Mouse (Mus musculus): Measurements from ENCODE around the gene Phactr1. TPM values are rescaled to one million over a fixed set of nuclear protein-coding genes. Genes with fewer than 3 reads are reported as not detected.

Gene Phactr1
- polyA plus RNA-seq, 1 experiment: not detected

GRCm38 (mm10) chr13:43123895-43124682, 443.7 kb downstream of the Phactr1 start:
- H3ac ChIP-seq (ENCODE audit: control insufficient read depth, insufficient read length): no peak overlapping the region
- H3K27me3 ChIP-seq (ENCODE audit: control insufficient read depth, insufficient read depth, insufficient read length): peaks cover 11% of the 10 kb centered on the region
- no peaks in the 10 kb centered on the region for H3K36me3 ChIP-seq (ENCODE audit: control insufficient read depth, insufficient read depth)
- no peak overlapping the region for H3K4me3 ChIP-seq
- TF ChIP-seq CEBPB (IDR thresholded peaks at IDR 0.05; ENCODE audit: insufficient read depth, poor library complexity, severe bottlenecking) (no peak), TCF12 (IDR thresholded peaks at IDR 0.05; ENCODE audit: insufficient read depth, poor library complexity, severe bottlenecking) (no peak), SRF (IDR thresholded peaks at IDR 0.05; ENCODE audit: control insufficient read depth, insufficient read length, low read depth) (no peak), E2F4 (IDR thresholded peaks at IDR 0.05; ENCODE audit: insufficient read depth) (no peak), USF1 (IDR thresholded peaks at IDR 0.05; ENCODE audit: low read depth) (no peak)
- no peaks in the 10 kb centered on the region for H3K79me2 ChIP-seq (ENCODE audit: control insufficient read depth, insufficient read depth)
- H3K4me2 ChIP-seq (ENCODE audit: low read depth): no peak overlapping the region

GRCm38 (mm10) chr13:43124683-43125074, 444.3 kb downstream of the Phactr1 start:
- peaks cover 11% of the 10 kb centered on the region for H3K27me3 ChIP-seq (ENCODE audit: control insufficient read depth, insufficient read depth, insufficient read length)
- no peaks in the 10 kb centered on the region for H3K79me2 ChIP-seq (ENCODE audit: control insufficient read depth, insufficient read depth)
- no peaks in the 10 kb centered on the region for H3K36me3 ChIP-seq (ENCODE audit: control insufficient read depth, insufficient read depth)
- H3K4me2 ChIP-seq (ENCODE audit: low read depth): no peak overlapping the region
- TF ChIP-seq E2F4 (IDR thresholded peaks at IDR 0.05; ENCODE audit: insufficient read depth): no peak
- TF ChIP-seq CEBPB (IDR thresholded peaks at IDR 0.05; ENCODE audit: insufficient read depth, poor library complexity, severe bottlenecking): no peak
- no peak for TF ChIP-seq MYOG (IDR thresholded peaks at IDR 0.05; ENCODE audit: control insufficient read depth in 1 of 3, insufficient read depth in 1 of 3, insufficient read length in 2 of 3, low read depth in 2 of 3)
- no peak for TF ChIP-seq TCF12 (IDR thresholded peaks at IDR 0.05; ENCODE audit: insufficient read depth, poor library complexity, severe bottlenecking)
- TF ChIP-seq MYOD1 (IDR thresholded peaks at IDR 0.05; ENCODE audit: control insufficient read depth in 1 of 3, insufficient read length in 2 of 3, low read depth in 2 of 3): no peak
- TF ChIP-seq REST (IDR thresholded peaks at IDR 0.05; ENCODE audit: insufficient read depth, insufficient read length): no peak
- TF ChIP-seq POLR2AphosphoS2 (IDR thresholded peaks at IDR 0.05; ENCODE audit: insufficient read length, low read depth): no peak
- TF ChIP-seq POLR2A (IDR thresholded peaks at IDR 0.05; ENCODE audit: insufficient read length, low read depth): no peak
- no peak for TF ChIP-seq MAX (IDR thresholded peaks at IDR 0.05; ENCODE audit: low read depth)
- TF ChIP-seq TCF3 (IDR thresholded peaks at IDR 0.05; ENCODE audit: insufficient read length, low read depth): no peak
- no peak for TF ChIP-seq SRF (IDR thresholded peaks at IDR 0.05; ENCODE audit: control insufficient read depth, insufficient read length, low read depth)
- TF ChIP-seq USF1 (IDR thresholded peaks at IDR 0.05; ENCODE audit: low read depth): no peak
- H3K4me3 ChIP-seq: no peak overlapping the region
- no peak overlapping the region for H3ac ChIP-seq (ENCODE audit: control insufficient read depth, insufficient read length)

GRCm38 (mm10) chr13:43130161-43130560, 449.7 kb downstream of the Phactr1 start:
- no peak overlapping the region for H3K4me3 ChIP-seq
- no peaks in the 10 kb centered on the region for H3K36me3 ChIP-seq (ENCODE audit: control insufficient read depth, insufficient read depth)
- H3K4me2 ChIP-seq (ENCODE audit: low read depth): no peak overlapping the region
- H3K79me2 ChIP-seq (ENCODE audit: control insufficient read depth, insufficient read depth): no peaks in the 10 kb centered on the region
- H3ac ChIP-seq (ENCODE audit: control insufficient read depth, insufficient read length): no peak overlapping the region
- H3K27me3 ChIP-seq (ENCODE audit: control insufficient read depth, insufficient read depth, insufficient read length): peaks cover 4% of the 10 kb centered on the region
- TF ChIP-seq MYOD1 (IDR thresholded peaks at IDR 0.05; ENCODE audit: control insufficient read depth in 1 of 3, insufficient read length in 2 of 3, low read depth in 2 of 3) (no peak), USF1 (IDR thresholded peaks at IDR 0.05; ENCODE audit: low read depth) (no peak), TCF3 (IDR thresholded peaks at IDR 0.05; ENCODE audit: insufficient read length, low read depth) (no peak), MYOG (IDR thresholded peaks at IDR 0.05; ENCODE audit: control insufficient read depth in 1 of 3, insufficient read depth in 1 of 3, insufficient read length in 2 of 3, low read depth in 2 of 3) (no peak), MAX (IDR thresholded peaks at IDR 0.05; ENCODE audit: low read depth) (no peak), TCF12 (IDR thresholded peaks at IDR 0.05; ENCODE audit: insufficient read depth, poor library complexity, severe bottlenecking) (no peak), POLR2AphosphoS2 (IDR thresholded peaks at IDR 0.05; ENCODE audit: insufficient read length, low read depth) (no peak), POLR2A (IDR thresholded peaks at IDR 0.05; ENCODE audit: insufficient read length, low read depth) (no peak), E2F4 (IDR thresholded peaks at IDR 0.05; ENCODE audit: insufficient read depth) (no peak), REST (IDR thresholded peaks at IDR 0.05; ENCODE audit: insufficient read depth, insufficient read length) (no peak), CEBPB (IDR thresholded peaks at IDR 0.05; ENCODE audit: insufficient read depth, poor library complexity, severe bottlenecking) (no peak)

- TF ChIP-seq MYOD1 (IDR thresholded peaks at IDR 0.05; ENCODE audit: control insufficient read depth in 1 of 3, insufficient read length in 2 of 3, low read depth in 2 of 3) (no peak), MYOG (IDR thresholded peaks at IDR 0.05; ENCODE audit: control insufficient read depth in 1 of 3, insufficient read depth in 1 of 3, insufficient read length in 2 of 3, low read depth in 2 of 3) (no peak), POLR2A (IDR thresholded peaks at IDR 0.05; ENCODE audit: insufficient read length, low read depth) (no peak), REST (IDR thresholded peaks at IDR 0.05; ENCODE audit: insufficient read depth, insufficient read length) (no peak), E2F4 (IDR thresholded peaks at IDR 0.05; ENCODE audit: insufficient read depth) (no peak), MAX (IDR thresholded peaks at IDR 0.05; ENCODE audit: low read depth) (no peak)
- no peak overlapping the region for H3ac ChIP-seq (ENCODE audit: control insufficient read depth, insufficient read length)
- H3K4me2 ChIP-seq (ENCODE audit: low read depth): no peak overlapping the region
Observed at GRCm38 (mm10) chr13:43131741-43132191, 451.3 kb downstream of the Phactr1 start.

GRCm38 (mm10) chr13:43132859-43133258, 452.4 kb downstream of the Phactr1 start:
- H3K36me3 ChIP-seq (ENCODE audit: control insufficient read depth, insufficient read depth): no peaks in the 10 kb centered on the region

More at GRCm38 (mm10) chr13:43131741-43132191, 451.3 kb downstream of the Phactr1 start:
- Histone ChIP-seq H3K27me3 (ENCODE audit: control insufficient read depth, insufficient read depth, insufficient read length) (peaks cover 1% of the 10 kb centered on the region), H3K79me2 (ENCODE audit: control insufficient read depth, insufficient read depth) (no peaks in the 10 kb centered on the region), H3K36me3 (ENCODE audit: control insufficient read depth, insufficient read depth) (no peaks in the 10 kb centered on the region), H3K4me3 (no peak overlapping the region)

More at GRCm38 (mm10) chr13:43132859-43133258, 452.4 kb downstream of the Phactr1 start:
- Histone ChIP-seq H3K4me2 (ENCODE audit: low read depth) (no peak overlapping the region), H3K4me3 (no peak overlapping the region), H3K27me3 (ENCODE audit: control insufficient read depth, insufficient read depth, insufficient read length) (no peaks in the 10 kb centered on the region), H3ac (ENCODE audit: control insufficient read depth, insufficient read length) (no peak overlapping the region), H3K79me2 (ENCODE audit: control insufficient read depth, insufficient read depth) (no peaks in the 10 kb centered on the region)
- TF ChIP-seq MYOD1 (IDR thresholded peaks at IDR 0.05; ENCODE audit: control insufficient read depth in 1 of 3, insufficient read length in 2 of 3, low read depth in 2 of 3): no peak
- TF ChIP-seq REST (IDR thresholded peaks at IDR 0.05; ENCODE audit: insufficient read depth, insufficient read length): no peak
- TF ChIP-seq SRF (IDR thresholded peaks at IDR 0.05; ENCODE audit: control insufficient read depth, insufficient read length, low read depth): no peak
